Mouse (Mus musculus): Measurements from ENCODE around the gene Anks4b. TPM values are rescaled to one million over a fixed set of nuclear protein-coding genes. Genes with fewer than 3 reads are reported as not detected.

Gene Anks4b
- not detected in 2 replicates for polyA plus RNA-seq (2014; fragmentation: Nextera tagmentation; extraction: Ambion mirVana)

DNA sequence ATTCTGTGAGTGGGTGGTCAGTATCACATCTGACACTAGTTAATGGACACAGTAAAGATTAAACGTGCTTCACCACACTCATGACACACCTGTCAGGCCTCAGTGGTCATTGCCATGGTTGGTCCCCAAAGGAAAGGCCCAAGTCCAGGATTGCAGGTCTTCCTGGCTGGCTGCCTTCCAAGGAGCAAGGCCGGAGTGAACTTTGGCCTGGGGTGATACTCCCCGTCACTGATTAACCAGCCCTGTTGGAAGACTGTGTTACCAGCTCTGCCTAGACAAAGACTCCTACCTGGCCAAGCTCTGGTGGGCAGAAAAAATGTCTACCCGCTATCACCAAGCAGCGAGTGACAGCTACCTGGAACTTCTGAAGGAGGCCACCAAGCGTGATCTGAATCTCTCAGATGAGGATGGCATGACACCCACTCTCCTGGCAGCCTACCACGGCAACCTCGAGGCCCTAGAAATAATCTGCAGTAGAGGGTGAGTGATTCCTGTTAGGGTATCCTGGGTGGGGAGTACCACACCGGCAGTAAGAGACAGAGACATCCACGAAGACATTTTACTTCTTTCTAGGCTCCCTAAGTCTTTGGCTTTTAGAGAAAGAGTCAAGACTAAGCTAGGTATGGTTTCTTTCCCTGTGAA lies at the start of gene Anks4b:
TSS of gene Anks4b (plus strand) at position 256 of the 642 bp plus-strand sequence.
- no peaks in the 10 kb centered on the region for H3K9me3 ChIP-seq (ENCODE audit: control insufficient read depth, low read length)
- H3K36me3 ChIP-seq (ENCODE audit: control insufficient read depth, insufficient read depth, low read length) = no peaks in the 10 kb centered on the region
- DNase-seq (ENCODE audit: low spot score, missing footprints) (no peak), ATAC-seq (ENCODE audit: low FRiP score) (no peak)
- H3K9ac ChIP-seq (ENCODE audit: low read length) = no peak within 1 kb of the TSS
- H3K4me1 ChIP-seq (ENCODE audit: control insufficient read depth, insufficient read depth, low read length) = no peaks in the 10 kb centered on the region
- WGBS = 87% methylated on average over 10 of the region's 10 CpGs
- no peaks in the 10 kb centered on the region for H3K27me3 ChIP-seq (ENCODE audit: control insufficient read depth, insufficient read depth, low read length)
- H3K4me3 ChIP-seq (ENCODE audit: low read depth, low read length) = no peak within 1 kb of the TSS
- no peak within 1 kb of the TSS for H3K4me2 ChIP-seq
- no peak within 1 kb of the TSS for H3K27ac ChIP-seq (ENCODE audit: low read depth, low read length)

DNA sequence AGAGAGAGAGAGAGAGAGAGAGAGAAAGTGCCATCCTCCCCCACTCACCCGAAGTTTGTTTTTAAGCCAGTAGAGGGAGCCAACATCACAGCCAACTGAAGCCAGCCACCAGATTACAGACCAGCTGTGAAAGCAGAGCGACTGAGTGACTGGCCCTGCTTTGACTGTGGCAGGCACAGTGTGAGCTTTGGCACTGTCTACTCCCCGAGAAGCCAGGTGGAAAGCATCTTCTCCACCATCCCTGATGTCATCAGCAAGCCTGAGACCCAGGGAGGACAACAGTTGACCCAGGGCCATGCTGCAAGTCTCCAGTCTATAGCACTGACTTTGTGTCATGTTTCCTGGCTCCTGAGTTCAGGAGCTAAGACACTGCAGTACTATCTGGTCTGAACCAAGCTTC lies 48.8 kb upstream of the Anks4b start:
- 2% methylated on average over 3 of the region's 3 CpGs for WGBS
- ATAC-seq (ENCODE audit: low FRiP score) (peak; percentile 89), DNase-seq (ENCODE audit: low spot score, missing footprints) (peak; percentile 97)
- no peak overlapping the region for H3K9ac ChIP-seq (ENCODE audit: low read length)
- H3K4me1 ChIP-seq (ENCODE audit: control insufficient read depth, insufficient read depth, low read length) = peaks cover 4% of the 10 kb centered on the region
- H3K27ac ChIP-seq (ENCODE audit: low read depth, low read length) = no peak overlapping the region
- no peak overlapping the region for H3K4me3 ChIP-seq (ENCODE audit: low read depth, low read length)
- H3K9me3 ChIP-seq (ENCODE audit: control insufficient read depth, low read length) = no peaks in the 10 kb centered on the region
- H3K36me3 ChIP-seq (ENCODE audit: control insufficient read depth, insufficient read depth, low read length) = no peaks in the 10 kb centered on the region
- no peak overlapping the region for H3K4me2 ChIP-seq
- H3K27me3 ChIP-seq (ENCODE audit: control insufficient read depth, insufficient read depth, low read length) = no peaks in the 10 kb centered on the region

DNA sequence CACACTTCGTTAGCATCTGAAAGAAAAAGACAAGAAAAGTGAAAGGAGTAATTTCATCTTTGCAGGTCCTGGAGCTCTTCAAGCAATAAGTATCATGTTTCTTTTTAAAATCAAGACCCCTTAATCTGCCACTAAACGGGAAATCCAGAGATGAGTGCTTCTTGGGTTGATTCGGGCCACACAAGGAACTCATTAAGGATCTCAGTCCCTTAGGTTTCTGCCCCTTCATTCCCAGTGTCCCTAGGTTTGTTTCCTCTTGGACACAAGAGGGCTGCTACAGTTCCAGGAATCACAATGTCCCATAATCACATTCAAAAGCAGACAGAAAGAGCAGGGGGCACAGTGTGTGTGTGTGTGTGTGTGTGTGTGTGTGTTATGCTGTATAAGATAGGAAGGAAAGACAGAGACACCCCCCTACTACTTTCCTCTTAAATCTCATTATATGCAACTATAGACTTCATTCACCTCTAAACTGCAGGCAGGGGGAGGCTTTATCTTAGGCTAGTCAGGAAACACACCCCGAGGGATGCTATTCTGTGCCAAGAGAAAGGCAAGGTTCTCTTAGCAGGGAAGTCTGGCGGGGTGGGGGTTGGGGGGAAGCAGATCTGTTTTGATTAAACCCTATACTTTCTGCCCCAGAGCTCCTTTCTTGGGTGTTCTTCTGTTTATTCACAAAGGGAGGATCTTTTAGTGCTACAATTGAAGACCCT lies 46.5 kb upstream of the Anks4b start:
- no peak overlapping the region for H3K4me2 ChIP-seq

DNA sequence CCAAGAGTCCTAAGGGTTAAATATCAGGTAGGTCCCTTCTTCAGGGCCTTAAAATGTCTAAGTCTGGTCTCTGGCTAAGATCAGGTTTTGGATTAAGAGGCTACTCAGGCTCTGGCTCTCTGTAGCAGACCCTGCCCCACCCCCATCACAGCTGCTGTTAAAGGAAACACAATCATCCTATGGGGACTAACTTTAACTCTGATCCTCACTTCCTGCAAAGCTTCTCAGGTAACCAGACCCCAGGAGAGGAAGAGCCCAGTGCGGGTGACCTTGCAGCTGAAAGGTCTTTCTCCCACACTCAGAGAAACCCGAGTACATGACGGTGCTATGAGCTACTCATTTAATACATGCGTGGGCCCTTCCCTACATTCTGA lies 46.0 kb upstream of the Anks4b start:
- H3K36me3 ChIP-seq (ENCODE audit: control insufficient read depth, insufficient read depth, low read length) = no peaks in the 10 kb centered on the region
- peaks cover 4% of the 10 kb centered on the region for H3K4me1 ChIP-seq (ENCODE audit: control insufficient read depth, insufficient read depth, low read length)
- ATAC-seq (ENCODE audit: low FRiP score) = no peak
- no peaks in the 10 kb centered on the region for H3K9me3 ChIP-seq (ENCODE audit: control insufficient read depth, low read length)
- H3K4me2 ChIP-seq = no peak overlapping the region
- no peak overlapping the region for H3K9ac ChIP-seq (ENCODE audit: low read length)
- DNase-seq (ENCODE audit: low spot score, missing footprints) = peak; percentile 78
- no peaks in the 10 kb centered on the region for H3K27me3 ChIP-seq (ENCODE audit: control insufficient read depth, insufficient read depth, low read length)
- WGBS = 50% methylated on average over 4 of the region's 4 CpGs
- no peak overlapping the region for H3K27ac ChIP-seq (ENCODE audit: low read depth, low read length)
- H3K4me3 ChIP-seq (ENCODE audit: low read depth, low read length) = no peak overlapping the region

More for the DNA sequence above, 46.5 kb upstream of the Anks4b start:
- H3K4me1 ChIP-seq (ENCODE audit: control insufficient read depth, insufficient read depth, low read length) = peaks cover 4% of the 10 kb centered on the region
- no peak overlapping the region for H3K9ac ChIP-seq (ENCODE audit: low read length)
- no peaks in the 10 kb centered on the region for H3K27me3 ChIP-seq (ENCODE audit: control insufficient read depth, insufficient read depth, low read length)
- H3K4me3 ChIP-seq (ENCODE audit: low read depth, low read length) = no peak overlapping the region
- no peak overlapping the region for H3K27ac ChIP-seq (ENCODE audit: low read depth, low read length)
- no peaks in the 10 kb centered on the region for H3K9me3 ChIP-seq (ENCODE audit: control insufficient read depth, low read length)
- ATAC-seq (ENCODE audit: low FRiP score) = no peak
- DNase-seq (ENCODE audit: low spot score, missing footprints) = peak; percentile 74
- WGBS = 26% methylated on average over 5 of the region's 5 CpGs
- no peaks in the 10 kb centered on the region for H3K36me3 ChIP-seq (ENCODE audit: control insufficient read depth, insufficient read depth, low read length)

DNA sequence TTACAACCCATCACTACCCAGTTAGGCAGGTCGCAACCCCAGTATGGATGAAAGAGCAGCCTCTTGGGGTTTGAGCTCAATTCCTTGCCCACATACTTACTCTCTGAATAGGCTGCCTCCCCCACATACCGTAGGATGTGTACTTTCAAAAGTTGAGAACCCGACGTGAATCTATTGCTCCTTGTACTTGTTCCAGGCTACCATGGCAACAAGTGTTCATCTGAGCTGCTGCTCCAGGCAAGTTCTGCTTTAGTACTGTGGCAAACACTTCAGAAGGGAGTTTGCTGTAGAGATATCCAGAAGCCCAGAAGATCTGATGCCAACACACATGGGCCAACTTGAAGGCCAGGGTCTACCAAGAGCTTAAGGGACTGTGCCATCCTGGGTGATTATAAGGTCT lies 44.7 kb upstream of the Anks4b start:
- H3K9me3 ChIP-seq (ENCODE audit: control insufficient read depth, low read length) = no peaks in the 10 kb centered on the region
- H3K36me3 ChIP-seq (ENCODE audit: control insufficient read depth, insufficient read depth, low read length) = no peaks in the 10 kb centered on the region
- no peak overlapping the region for H3K27ac ChIP-seq (ENCODE audit: low read depth, low read length)
- H3K4me2 ChIP-seq = no peak overlapping the region
- DNase-seq (ENCODE audit: low spot score, missing footprints) (no peak), ATAC-seq (ENCODE audit: low FRiP score) (no peak)
- no peak overlapping the region for H3K4me3 ChIP-seq (ENCODE audit: low read depth, low read length)
- WGBS = 72% methylated on average over 4 of the region's 4 CpGs
- H3K9ac ChIP-seq (ENCODE audit: low read length) = no peak overlapping the region
- no peaks in the 10 kb centered on the region for H3K27me3 ChIP-seq (ENCODE audit: control insufficient read depth, insufficient read depth, low read length)
- H3K4me1 ChIP-seq (ENCODE audit: control insufficient read depth, insufficient read depth, low read length) = peaks cover 4% of the 10 kb centered on the region

DNA sequence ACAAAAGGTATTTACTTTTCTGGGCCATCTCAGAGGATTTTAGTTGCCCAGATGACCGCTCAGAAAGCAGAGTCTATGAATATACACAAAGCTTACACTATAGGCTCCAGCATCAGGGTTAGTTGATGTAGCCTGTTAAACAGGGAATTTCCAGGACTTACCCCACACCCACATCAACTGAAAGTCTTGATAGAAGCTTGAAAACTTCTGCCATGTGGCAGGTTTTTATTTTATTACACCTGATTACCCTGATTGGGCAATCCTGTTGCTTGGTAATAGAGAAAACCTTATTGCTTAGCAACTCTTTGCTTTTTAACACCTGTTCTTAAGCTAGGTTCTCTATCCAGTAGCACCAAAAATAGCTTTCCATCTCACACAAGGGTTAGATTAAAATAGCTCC lies 30.9 kb upstream of the Anks4b start:
- Histone ChIP-seq H3K4me2 (no peak overlapping the region), H3K36me3 (ENCODE audit: control insufficient read depth, insufficient read depth, low read length) (no peaks in the 10 kb centered on the region), H3K4me1 (ENCODE audit: control insufficient read depth, insufficient read depth, low read length) (no peaks in the 10 kb centered on the region), H3K27me3 (ENCODE audit: control insufficient read depth, insufficient read depth, low read length) (no peaks in the 10 kb centered on the region), H3K27ac (ENCODE audit: low read depth, low read length) (no peak overlapping the region), H3K9ac (ENCODE audit: low read length) (no peak overlapping the region), H3K9me3 (ENCODE audit: control insufficient read depth, low read length) (no peaks in the 10 kb centered on the region), H3K4me3 (ENCODE audit: low read depth, low read length) (no peak overlapping the region)
- ATAC-seq (ENCODE audit: low FRiP score) (no peak), DNase-seq (ENCODE audit: low spot score, missing footprints) (peak; percentile 37)
- 86% methylated on average over 1 of the region's 1 CpGs for WGBS

DNA sequence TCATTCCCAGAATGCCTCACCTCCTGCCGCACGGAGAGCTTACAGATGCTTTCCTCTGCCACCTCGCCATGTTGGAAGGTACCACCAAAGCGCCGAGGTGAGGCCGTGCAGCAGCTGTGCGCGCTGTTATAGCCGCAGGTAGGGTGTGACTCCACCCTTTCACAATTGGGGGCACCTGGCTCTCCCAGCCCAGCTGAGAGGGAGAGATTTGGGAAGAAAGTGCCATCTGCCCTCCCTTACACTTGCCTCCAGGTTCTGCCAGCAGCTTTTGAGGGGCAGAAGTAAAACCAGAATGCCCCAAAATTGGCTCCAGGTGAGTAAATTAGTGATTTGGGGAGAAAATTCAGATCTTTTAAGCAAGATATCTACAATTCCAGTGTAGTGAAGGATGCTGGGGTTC lies 28.5 kb upstream of the Anks4b start, which contains the start of gene Zp2:
TSS of gene Zp2 (minus strand) at position 101 of the 400 bp plus-strand sequence.
- DNase-seq (ENCODE audit: low spot score, missing footprints) = peak; percentile 45
- H3K36me3 ChIP-seq (ENCODE audit: control insufficient read depth, insufficient read depth, low read length) = no peaks in the 10 kb centered on the region
- H3K4me3 ChIP-seq (ENCODE audit: low read depth, low read length) = no peak within 1 kb of the TSS
- 74% methylated on average over 9 of the region's 9 CpGs for WGBS
- H3K4me2 ChIP-seq = no peak within 1 kb of the TSS
- no peak within 1 kb of the TSS for H3K27ac ChIP-seq (ENCODE audit: low read depth, low read length)
- ATAC-seq (ENCODE audit: low FRiP score) = no peak
- H3K27me3 ChIP-seq (ENCODE audit: control insufficient read depth, insufficient read depth, low read length) = no peaks in the 10 kb centered on the region
- no peaks in the 10 kb centered on the region for H3K4me1 ChIP-seq (ENCODE audit: control insufficient read depth, insufficient read depth, low read length)
- no peaks in the 10 kb centered on the region for H3K9me3 ChIP-seq (ENCODE audit: control insufficient read depth, low read length)
- no peak within 1 kb of the TSS for H3K9ac ChIP-seq (ENCODE audit: low read length)

DNA sequence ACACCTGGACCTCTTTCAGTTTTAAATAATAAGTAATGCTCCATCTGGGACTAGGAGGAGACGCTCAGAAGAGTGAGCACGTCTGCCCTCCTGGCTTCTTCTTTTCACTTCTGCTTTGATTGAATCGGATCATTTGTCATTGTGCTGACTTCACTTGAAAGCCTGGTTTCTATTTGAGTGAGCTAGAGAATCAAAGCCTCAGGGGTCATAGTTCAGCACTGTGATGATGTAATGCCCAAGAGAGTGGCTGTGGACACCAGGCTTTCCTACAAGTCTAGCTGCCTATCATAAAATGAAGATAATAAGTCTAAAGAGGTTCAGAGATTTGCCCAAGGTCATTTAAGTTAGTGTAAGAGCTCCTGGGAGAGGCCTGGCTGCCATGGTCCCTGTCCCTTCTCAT lies 23.4 kb upstream of the Anks4b start:
- no peak overlapping the region for H3K4me2 ChIP-seq
- H3K9ac ChIP-seq (ENCODE audit: low read length) = no peak overlapping the region
- no peak overlapping the region for H3K4me3 ChIP-seq (ENCODE audit: low read depth, low read length)
- ATAC-seq (ENCODE audit: low FRiP score) (no peak), DNase-seq (ENCODE audit: low spot score, missing footprints) (no peak)
- no peaks in the 10 kb centered on the region for H3K4me1 ChIP-seq (ENCODE audit: control insufficient read depth, insufficient read depth, low read length)
- H3K36me3 ChIP-seq (ENCODE audit: control insufficient read depth, insufficient read depth, low read length) = no peaks in the 10 kb centered on the region
- no peak overlapping the region for H3K27ac ChIP-seq (ENCODE audit: low read depth, low read length)
- no peaks in the 10 kb centered on the region for H3K27me3 ChIP-seq (ENCODE audit: control insufficient read depth, insufficient read depth, low read length)
- 18% methylated on average over 3 of the region's 3 CpGs for WGBS
- no peaks in the 10 kb centered on the region for H3K9me3 ChIP-seq (ENCODE audit: control insufficient read depth, low read length)

DNA sequence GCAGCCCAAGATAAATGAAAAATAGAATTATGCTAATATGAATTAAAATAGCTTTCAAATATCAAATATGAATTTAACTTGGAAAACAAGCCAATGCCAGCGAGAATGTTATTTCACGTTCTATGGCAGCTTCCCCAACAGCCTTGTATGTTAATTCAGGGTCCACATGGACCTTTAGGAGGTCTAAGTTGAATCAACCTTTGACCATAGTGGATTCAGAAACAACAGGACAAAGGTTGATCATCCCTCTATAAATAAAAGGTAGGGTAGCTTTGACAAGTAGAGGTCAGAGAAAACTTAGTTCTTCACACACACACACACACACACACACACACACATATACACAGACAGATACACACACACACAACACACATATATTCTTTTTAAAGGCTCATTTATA lies 22.8 kb upstream of the Anks4b start:
- Histone ChIP-seq H3K9me3 (ENCODE audit: control insufficient read depth, low read length) (no peaks in the 10 kb centered on the region), H3K36me3 (ENCODE audit: control insufficient read depth, insufficient read depth, low read length) (no peaks in the 10 kb centered on the region), H3K27ac (ENCODE audit: low read depth, low read length) (no peak overlapping the region), H3K27me3 (ENCODE audit: control insufficient read depth, insufficient read depth, low read length) (no peaks in the 10 kb centered on the region), H3K4me3 (ENCODE audit: low read depth, low read length) (no peak overlapping the region), H3K4me2 (no peak overlapping the region), H3K9ac (ENCODE audit: low read length) (no peak overlapping the region), H3K4me1 (ENCODE audit: control insufficient read depth, insufficient read depth, low read length) (no peaks in the 10 kb centered on the region)
- 84% methylated on average over 2 of the region's 2 CpGs for WGBS
- no peak for DNase-seq (ENCODE audit: low spot score, missing footprints)
- no peak for ATAC-seq (ENCODE audit: low FRiP score)

All from midbrain, embryonic 11.5 days (tissue).